Mouse (Mus musculus): Measurements from ENCODE around the gene Abcc5.

DNA sequence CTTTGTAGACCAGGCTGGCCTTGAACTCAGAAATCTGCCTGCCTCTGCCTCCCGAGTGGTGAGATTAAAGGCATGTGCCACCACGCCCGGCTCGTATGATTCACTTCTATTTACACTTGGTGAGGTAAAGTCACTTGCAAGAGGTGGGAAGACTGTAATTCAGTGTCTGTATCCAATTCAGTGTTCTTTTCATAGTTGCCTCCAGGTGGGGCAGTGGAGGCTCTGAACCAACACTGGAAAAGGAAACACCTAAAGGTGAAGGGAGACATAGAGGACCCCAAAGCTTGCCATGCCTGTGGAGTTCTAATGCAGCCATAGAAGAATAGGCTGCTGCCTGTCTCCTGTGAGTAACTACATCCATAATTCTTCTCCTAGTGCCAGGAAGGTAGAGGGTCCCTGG, 103.9 kb downstream of the Abcc5 start:
- TF ChIP-seq CTCF (IDR thresholded peaks at IDR 0.05; ENCODE audit: low read depth) (no peak; the same call in 1 of the 2 replicates), EP300 (IDR thresholded peaks at IDR 0.05; ENCODE audit: low read depth) (no peak)
